Mouse (Mus musculus) CH12.LX (cell line): ENCODE measurements around the gene Ccdc57. TPM values are rescaled to one million over a fixed set of nuclear protein-coding genes. Genes with fewer than 3 reads are reported as not detected.

Experiments used
- DNase-seq: peaks from one replicate; pipeline ENCODE4 v3.0.0-alpha.2; 2013; ENCODE audit errors: extremely low read depth
- H3K27ac ChIP-seq: 2 replicates; pipeline ENCODE4 v1.5.1; 2012; ENCODE audit warnings: low read depth, mild to moderate bottlenecking, control low read depth, moderate library complexity; ENCODE audit not compliant: insufficient read depth
- H3K27me3 ChIP-seq: replicated peaks from 2 replicates; pipeline ENCODE3; 2012; ENCODE audit warnings: inconsistent platforms
- H3K36me3 ChIP-seq, 2 experiments: replicated peaks in 1 of 2; 2 replicates each; pipeline versions ENCODE3 to v1.6.1; 2012; ENCODE audit warnings: inconsistent platforms in 1 of 2, low read length in 1 of 2, mild to moderate bottlenecking in 1 of 2, mixed read lengths in 1 of 2, moderate library complexity in 1 of 2; ENCODE audit not compliant: control insufficient read depth in 1 of 2, insufficient read depth in 1 of 2
- H3K4me1 ChIP-seq, 2 experiments: 2 replicates each; pipeline ENCODE4 v1.6.1; 2012; ENCODE audit warnings: inconsistent platforms in 1 of 2, moderate library complexity in 1 of 2; ENCODE audit not compliant: insufficient read depth in 2 of 2, control insufficient read depth in 1 of 2
- H3K4me2 ChIP-seq: 2 replicates; pipeline ENCODE4 v1.6.1; 2012; ENCODE audit warnings: low read depth, mild to moderate bottlenecking, control low read depth; ENCODE audit not compliant: poor library complexity, insufficient read depth, severe bottlenecking
- H3K4me3 ChIP-seq, 3 experiments: fragments of 150-350 bp in 1 of 3; sonication (generic) in 1 of 3; replicated peaks in 1 of 3; 2 replicates each; pipeline versions ENCODE3 to v1.5.1; 2011 to 2012; ENCODE audit warnings: low read depth in 2 of 3, low read length in 2 of 3, mild to moderate bottlenecking in 2 of 3, moderate library complexity in 2 of 3, control low read depth in 1 of 3, improper control_type of control experiment in 1 of 3, inconsistent platforms in 1 of 3, mixed read lengths in 1 of 3; ENCODE audit not compliant: poor library complexity in 1 of 3
- H3K79me2 ChIP-seq: replicated peaks from 2 replicates; pipeline ENCODE4 v1.6.1; 2012; ENCODE audit warnings: mild to moderate bottlenecking, moderate library complexity; ENCODE audit not compliant: control insufficient read depth, poor library complexity, insufficient read depth, severe bottlenecking; ENCODE audit errors: extremely low read depth
- H3K9ac ChIP-seq: 2 replicates; pipeline ENCODE4 v1.6.1; 2012; ENCODE audit warnings: low read depth, mild to moderate bottlenecking, control low read depth, moderate library complexity; ENCODE audit not compliant: insufficient read depth
- H3K9me3 ChIP-seq: replicated peaks from 2 replicates; pipeline ENCODE3; 2012; ENCODE audit warnings: low read length, inconsistent platforms, mixed read lengths
- BHLHE40 ChIP-seq: IDR thresholded peaks from 2 replicates; pipeline ENCODE4 v1.6.1; 2011; ENCODE audit warnings: mild to moderate bottlenecking, low read depth, low read length, improper control_type of control experiment
- CHD1 ChIP-seq: IDR thresholded peaks from 2 replicates; pipeline ENCODE4 v1.6.1; 2012; ENCODE audit warnings: low read depth, low read length, improper control_type of control experiment, inconsistent platforms
- CTCF ChIP-seq, 2 experiments: IDR thresholded peaks in 1 of 2; conservative IDR thresholded peaks in 1 of 2; 2 replicates each; pipeline ENCODE4 v1.5.1; 2011 to 2012; ENCODE audit warnings: low read depth in 2 of 2, low read length in 2 of 2, improper control_type of control experiment in 1 of 2, inconsistent platforms in 1 of 2, mild to moderate bottlenecking in 1 of 2, moderate library complexity in 1 of 2
- E2F4 ChIP-seq: IDR thresholded peaks from 2 replicates; pipeline ENCODE4 v1.6.1; 2011; ENCODE audit warnings: low read depth, low read length, improper control_type of control experiment; ENCODE audit not compliant: insufficient replicate concordance
- ELF1 ChIP-seq: IDR thresholded peaks from 2 replicates; pipeline ENCODE4 v1.6.1; 2014; ENCODE audit warnings: low read depth, mild to moderate bottlenecking, inconsistent platforms, low read length, improper control_type of control experiment
- EP300 ChIP-seq: IDR thresholded peaks from 2 replicates; pipeline ENCODE4 v1.6.1; 2011; ENCODE audit warnings: low read length, improper control_type of control experiment
- ETS1 ChIP-seq: conservative IDR thresholded peaks from 2 replicates; pipeline ENCODE4 v1.6.1; 2012; ENCODE audit warnings: low read depth, mild to moderate bottlenecking, inconsistent platforms, low read length, improper control_type of control experiment, moderate library complexity
- HCFC1 ChIP-seq: IDR thresholded peaks from 2 replicates; pipeline ENCODE4 v1.6.1; 2012; ENCODE audit warnings: low read depth, mild to moderate bottlenecking, inconsistent platforms, low read length, improper control_type of control experiment
- IRF4 ChIP-seq: IDR thresholded peaks from 2 replicates; pipeline ENCODE4 v1.6.1; 2014; ENCODE audit warnings: low read depth, mild to moderate bottlenecking, inconsistent platforms, low read length, improper control_type of control experiment
- JUN ChIP-seq: IDR thresholded peaks from 2 replicates; pipeline ENCODE4 v1.6.1; 2011; ENCODE audit warnings: low read depth, mild to moderate bottlenecking, low read length, improper control_type of control experiment, moderate library complexity; ENCODE audit not compliant: insufficient read depth
- JUND ChIP-seq: conservative IDR thresholded peaks from 2 replicates; pipeline ENCODE4 v1.6.1; 2011; ENCODE audit warnings: low read depth, low read length, improper control_type of control experiment
- MAFK ChIP-seq: IDR thresholded peaks from 2 replicates; pipeline ENCODE4 v1.6.1; 2011; ENCODE audit warnings: low read length, improper control_type of control experiment; ENCODE audit not compliant: insufficient replicate concordance
- MEF2A ChIP-seq: IDR thresholded peaks from 2 replicates; pipeline ENCODE4 v1.6.1; 2014; ENCODE audit warnings: low read depth, mild to moderate bottlenecking, inconsistent platforms, low read length, improper control_type of control experiment, borderline replicate concordance
- MXI1 ChIP-seq: IDR thresholded peaks from 2 replicates; pipeline ENCODE4 v1.6.1; 2011; ENCODE audit warnings: mild to moderate bottlenecking, low read depth, low read length, improper control_type of control experiment
- MYC ChIP-seq: IDR thresholded peaks from 2 replicates; pipeline ENCODE4 v1.6.1; 2011; ENCODE audit warnings: low read depth, mild to moderate bottlenecking, improper control_type of control experiment, low read length
- POLR2A ChIP-seq: IDR thresholded peaks from 2 replicates; pipeline ENCODE4 v1.6.1; 2011; ENCODE audit warnings: low read depth, mild to moderate bottlenecking, improper control_type of control experiment, low read length
- RAD21 ChIP-seq: IDR thresholded peaks from 2 replicates; pipeline ENCODE4 v1.6.1; 2011; ENCODE audit warnings: low read depth, mild to moderate bottlenecking, low read length, improper control_type of control experiment, moderate library complexity
- SMC3 ChIP-seq: IDR thresholded peaks from 2 replicates; pipeline ENCODE4 v1.6.1; 2011; ENCODE audit warnings: low read depth, low read length, improper control_type of control experiment
- USF2 ChIP-seq: conservative IDR thresholded peaks from 2 replicates; pipeline ENCODE4 v1.6.1; 2011; ENCODE audit warnings: low read depth, low read length, improper control_type of control experiment
- ZC3H11A ChIP-seq: IDR thresholded peaks from 2 replicates; pipeline ENCODE4 v1.6.1; 2012; ENCODE audit warnings: low read depth, mild to moderate bottlenecking, inconsistent platforms, low read length, improper control_type of control experiment
- ZNF384 ChIP-seq: IDR thresholded peaks from 2 replicates; pipeline ENCODE4 v1.6.1; 2012; ENCODE audit warnings: low read depth, low read length, improper control_type of control experiment, inconsistent platforms
- dilution Hi-C: fragments of 300-500 bp; cut with MboI; formaldehyde crosslinking; loops from 2 replicates; pipeline ENCODE4 v1.14.3; 2020; ENCODE audit warnings: low sequenced_read_pairs; ENCODE audit not compliant: extremely low pct_unique_long_range_greater_than_20kb, extremely low pct_ligation_motif_present
- in situ Hi-C: fragments of 300-500 bp; cut with MboI; formaldehyde crosslinking; loops from 3 replicates; pipeline ENCODE4 v1.14.3; 2019; ENCODE audit warnings: low sequenced_read_pairs, low pct_ligation_motif_present, low pct_unique_long_range_greater_than_20kb, mixed read lengths
- polyA plus RNA-seq: library from polyadenylated mRNA; unstranded; fragments of >175 nt; gene quantifications from 2 replicates; pipeline ENCODE4 v1.2.1, GENCODE M21; 2012; ENCODE audit warnings: low read depth; ENCODE audit not compliant: insufficient read length
- total RNA-seq, 2 experiments: library from RNA; depleted of rRNA; stranded (reverse); fragments of 300-350 nt in 1 of 2; fragments of >200 nt in 1 of 2; gene quantifications; 2 replicates each; pipeline ENCODE4 v1.2.3; 2012 to 2014

Ccdc57 gene
- total and polyA plus RNA-seq, 3 experiments = 2.3 to 6.0 (median 5.4) TPM

- H3K27me3 ChIP-seq = no peaks in the 10 kb centered on the region
- peaks cover 5 to 23% of the 10 kb centered on the region in 2 experiments for H3K4me1 ChIP-seq
- H3K4me2 ChIP-seq = no peak overlapping the region
- dilution Hi-C loops (no loop called here), in situ Hi-C loops (loop anchor here (5.0 kb wide), 1 partner anchor 65 kb away; the partner anchor contains the start of gene Fasn)
- peaks cover 18 to 56% of the 10 kb centered on the region in 2 experiments for H3K36me3 ChIP-seq
- no peak overlapping the region for H3K9ac ChIP-seq
- H3K79me2 ChIP-seq = no peaks in the 10 kb centered on the region
- no peak overlapping the region for H3K4me3 ChIP-seq
- TF ChIP-seq MAFK (no peak), MEF2A (no peak), SMC3 (peak; percentile 19; the same call in 1 of the 2 replicates), JUN (no peak), E2F4 (no peak), JUND (no peak), CTCF (conservative IDR thresholded peaks at IDR 0.05 in 1 of 2, IDR thresholded peaks at IDR 0.05 in 1 of 2; ENCODE audit: low read depth in 2 of 2, low read length in 2 of 2) (peak; percentile 7 to 41; a peak in 2 of 4 replicates), BHLHE40 (no peak), RAD21 (peak; percentile 13)
- DNase-seq = peak; percentile 10
- no peak overlapping the region for H3K27ac ChIP-seq
- peaks cover 9% of the 10 kb centered on the region for H3K9me3 ChIP-seq
Measured at GRCm38 (mm10) chr11:120887502-120887901, 45.2 kb downstream of the Ccdc57 start.

GRCm38 (mm10) chr11:120886462-120886861 is 46.2 kb downstream of the Ccdc57 start:
- in situ Hi-C loops = loop anchor here (5.0 kb wide), 1 partner anchor 64 kb away; the partner anchor contains the start of gene Fasn
- Histone ChIP-seq H3K27me3 (no peaks in the 10 kb centered on the region), H3K4me3 (no peak overlapping the region), H3K9me3 (peaks cover 9% of the 10 kb centered on the region), H3K79me2 (no peaks in the 10 kb centered on the region), H3K27ac (no peak overlapping the region), H3K36me3 (peaks cover 14 to 55% of the 10 kb centered on the region in 2 experiments), H3K4me2 (no peak overlapping the region; the same call in 1 of the 2 replicates), H3K9ac (no peak overlapping the region), H3K4me1 (peaks cover 5 to 23% of the 10 kb centered on the region in 2 experiments)
- DNase-seq = peak; percentile 89
- dilution Hi-C loops = no loop called here
- TF ChIP-seq CHD1 (no peak), USF2 (no peak), MXI1 (no peak; the same call in 1 of the 2 replicates), ZNF384 (no peak), EP300 (peak; percentile 27; the same call in 1 of the 2 replicates), IRF4 (peak; percentile 76), HCFC1 (no peak), MYC (no peak; the same call in 1 of the 2 replicates), POLR2A (no peak), ZC3H11A (no peak), ETS1 (peak; percentile 59), ELF1 (peak; percentile 39; the same call in 1 of the 2 replicates), BHLHE40 (peak; percentile 57), CTCF (conservative IDR thresholded peaks at IDR 0.05 in 1 of 2, IDR thresholded peaks at IDR 0.05 in 1 of 2; ENCODE audit: low read depth in 2 of 2, low read length in 2 of 2) (no peak)
